Mouse (Mus musculus) lung, postnatal 0 days (tissue): Measurements from ENCODE around the gene Ddah1.

Experiments used
- CTCF ChIP-seq: IDR thresholded peaks from 2 replicates; pipeline ENCODE4 v1.5.1; 2016; ENCODE audit warnings: antibody characterized with exemption, mild to moderate bottlenecking
- EP300 ChIP-seq: IDR thresholded peaks from 2 replicates; pipeline ENCODE4 v1.6.1; 2016; ENCODE audit warnings: antibody characterized with exemption, mild to moderate bottlenecking, control low read depth

- TF ChIP-seq CTCF (no peak), EP300 (no peak)
These were observed 21.0 kb downstream of the Ddah1 start for GRCm38 (mm10) chr3:145779279-145779973.
